Mouse (Mus musculus): ENCODE measurements around the gene Gm20736.
"Not testable (repeated sequence)": the region's sequence is repeated elsewhere in the genome, so short reads cannot be mapped to it uniquely, and the experiment has no call there.

Gene Gm20736

DNA sequence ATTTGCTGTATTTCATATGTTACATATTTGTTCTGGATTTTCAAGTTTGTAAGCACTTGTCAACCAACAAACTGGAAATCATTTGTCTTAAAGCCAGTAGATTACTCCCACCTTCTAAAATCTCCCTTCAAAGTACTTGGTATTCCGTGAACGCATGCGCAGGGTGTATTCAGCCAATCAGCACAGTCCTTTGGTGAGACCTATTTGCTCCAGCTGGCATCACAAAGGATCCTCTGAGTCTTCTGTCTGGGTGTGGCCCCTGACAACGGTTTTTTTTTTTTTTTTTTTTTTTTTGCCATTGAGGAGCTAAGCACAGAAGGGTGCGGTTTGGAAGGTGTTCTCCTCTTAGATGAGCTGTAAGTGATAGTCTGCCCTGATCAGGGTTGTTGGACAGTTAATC lies at the start of gene Gm20736:
Gene Gm20736, plus strand, starts transcription at position 301 of the 400 bp plus-strand sequence.
- not testable (repeated sequence) for ATAC-seq (ENCODE audit: insufficient number of reproducible peaks, low FRiP score, low TSS enrichment)
